Comparison of ENCODE assay signal across 8 mouse cellular contexts in genomic region chr2:60809441-60809921, GRCm38 (mm10).
DNase-seq lines count a peak whose midpoint lies in the region; ATAC-seq lines count a peak whose summit lies in the region.

No protein-coding gene starts in this region.

- H3K4me2 ChIP-seq in heart, embryonic 11.5 days: no peak overlapping the region

- no peak for ATAC-seq in heart, embryonic 11.5 days (replicated peaks; ENCODE audit: insufficient number of reproducible peaks, low FRiP score, low TSS enrichment)
- no peak for ATAC-seq in erythroblast, adult 5-6 weeks (replicated peaks; ENCODE audit: low FRiP score, poor library complexity, severe bottlenecking)

- no peak overlapping the region for H3K9ac ChIP-seq in heart, embryonic 11.5 days (ENCODE audit: low read depth, low read length)

- WGBS in heart, embryonic 11.5 days (ENCODE audit: insufficient replicate concordance): 65% methylated on average over 7 of the region's 7 CpGs
- WGBS in limb, embryonic 10.5 days: 65% methylated on average over 7 of the region's 7 CpGs

- no peak for DNase-seq in heart, postnatal 14 days
- DNase-seq in thymus, postnatal 0 days (ENCODE audit: low spot score): peak; percentile 20
- no peak for DNase-seq in thymus, postnatal 4 days
- DNase-seq in limb, embryonic 10.5 days (ENCODE audit: low spot score): no peak
- no peak for DNase-seq in urinary bladder, adult 2 months (ENCODE audit: low spot score)
- DNase-seq in urinary bladder, adult 18-20 months (ENCODE audit: low spot score in 2 of 2): no peak

- H3K4me3 ChIP-seq in heart, embryonic 11.5 days (ENCODE audit: low read depth, low read length): no peak overlapping the region
- no peak overlapping the region for H3K4me3 ChIP-seq in limb, embryonic 10.5 days

- H3K27me3 ChIP-seq in heart, embryonic 11.5 days (ENCODE audit: control insufficient read depth, insufficient read depth, low read length): no peaks in the 10 kb centered on the region
- H3K27me3 ChIP-seq in limb, embryonic 10.5 days (ENCODE audit: low read depth, poor library complexity, severe bottlenecking): no peaks in the 10 kb centered on the region

- H3K9me3 ChIP-seq in heart, embryonic 11.5 days (replicated peaks; ENCODE audit: control insufficient read depth, low read length): no peaks in the 10 kb centered on the region
- H3K9me3 ChIP-seq in limb, embryonic 10.5 days (replicated peaks): no peaks in the 10 kb centered on the region

- intact Hi-C loops in heart, postnatal 14 days (cut with DNase I): loop anchor here (5.0 kb wide), 1 partner anchor 93 kb away; no protein-coding TSS in a partner anchor

- H3K36me3 ChIP-seq in heart, embryonic 11.5 days (ENCODE audit: control insufficient read depth, insufficient read depth, low read length): peaks cover 2% of the 10 kb centered on the region; the same call in 1 of the 2 replicates
- H3K36me3 ChIP-seq in limb, embryonic 10.5 days: no peaks in the 10 kb centered on the region; the same call in 1 of the 2 replicates

- H3K4me1 ChIP-seq in heart, embryonic 11.5 days (ENCODE audit: control insufficient read depth, insufficient read depth, low read length): peaks cover 38% of the 10 kb centered on the region
- H3K4me1 ChIP-seq in limb, embryonic 10.5 days: peaks cover 57% of the 10 kb centered on the region

- peak overlapping the region; percentile 68 for H3K27ac ChIP-seq in heart, embryonic 11.5 days (ENCODE audit: low read depth, low read length)
- H3K27ac ChIP-seq in limb, embryonic 10.5 days: peak overlapping the region; percentile 61
